Mouse (Mus musculus): ENCODE measurements around the gene Theg. TPM values are rescaled to one million over a fixed set of nuclear protein-coding genes. Genes with fewer than 3 reads are reported as not detected.

The Theg gene
- polyA plus RNA-seq, 1 experiment: not detected

- H3K27me3 ChIP-seq (replicated peaks; ENCODE audit: control insufficient read depth, insufficient read depth, low read length): no peaks in the 10 kb centered on the region
- no peaks in the 10 kb centered on the region for H3K4me1 ChIP-seq (ENCODE audit: control insufficient read depth, insufficient read depth, low read length)
- peak; percentile 34 for DNase-seq
- 81% methylated on average over 11 of the region's 11 CpGs for WGBS
- H3K36me3 ChIP-seq (ENCODE audit: control insufficient read depth, insufficient read depth, low read length): no peaks in the 10 kb centered on the region; the same call in 1 of the 2 replicates
- no peak overlapping the region for H3K27ac ChIP-seq (ENCODE audit: insufficient read depth, low read depth, low read length)
- H3K4me3 ChIP-seq (ENCODE audit: insufficient read depth, low read depth, low read length): no peak overlapping the region
- TF ChIP-seq CTCF (conservative IDR thresholded peaks at IDR 0.05; ENCODE audit: insufficient read depth, insufficient read length, low read depth, low read length) (no peak), POLR2A (IDR thresholded peaks at IDR 0.05; ENCODE audit: low read depth, low read length) (no peak)
Observed at GRCm38 (mm10) chr10:79542171-79542570, 45.0 kb downstream of the Theg start.

- H3K4me1 ChIP-seq (ENCODE audit: control insufficient read depth, insufficient read depth, low read length): no peaks in the 10 kb centered on the region
- peak; percentile 77 for DNase-seq
- H3K27me3 ChIP-seq (replicated peaks; ENCODE audit: control insufficient read depth, insufficient read depth, low read length): no peaks in the 10 kb centered on the region
- TF ChIP-seq POLR2A (IDR thresholded peaks at IDR 0.05; ENCODE audit: low read depth, low read length) (no peak), CTCF (conservative IDR thresholded peaks at IDR 0.05; ENCODE audit: insufficient read depth, insufficient read length, low read depth, low read length) (no peak)
- H3K36me3 ChIP-seq (ENCODE audit: control insufficient read depth, insufficient read depth, low read length): no peaks in the 10 kb centered on the region; the same call in 1 of the 2 replicates
- H3K27ac ChIP-seq (ENCODE audit: insufficient read depth, low read depth, low read length): no peak overlapping the region
- WGBS: 70% methylated on average over 15 of the region's 15 CpGs
- H3K4me3 ChIP-seq (ENCODE audit: insufficient read depth, low read depth, low read length): no peak overlapping the region
Observed at GRCm38 (mm10) chr10:79541522-79541921, 45.6 kb downstream of the Theg start.

GRCm38 (mm10) chr10:79540746-79541145 lies 46.4 kb downstream of the Theg start:
- Histone ChIP-seq H3K27ac (ENCODE audit: insufficient read depth, low read depth, low read length) (no peak overlapping the region), H3K36me3 (ENCODE audit: control insufficient read depth, insufficient read depth, low read length) (no peaks in the 10 kb centered on the region; the same call in 1 of the 2 replicates), H3K4me3 (ENCODE audit: insufficient read depth, low read depth, low read length) (no peak overlapping the region), H3K4me1 (ENCODE audit: control insufficient read depth, insufficient read depth, low read length) (no peaks in the 10 kb centered on the region), H3K27me3 (replicated peaks; ENCODE audit: control insufficient read depth, insufficient read depth, low read length) (no peaks in the 10 kb centered on the region)
- DNase-seq: no peak
- TF ChIP-seq CTCF (conservative IDR thresholded peaks at IDR 0.05; ENCODE audit: insufficient read depth, insufficient read length, low read depth, low read length): no peak
- no peak for TF ChIP-seq POLR2A (IDR thresholded peaks at IDR 0.05; ENCODE audit: low read depth, low read length)
- 91% methylated on average over 11 of the region's 11 CpGs for WGBS

GRCm38 (mm10) chr10:79539701-79540495 lies 47.2 kb downstream of the Theg start:
- no peak for TF ChIP-seq CTCF (conservative IDR thresholded peaks at IDR 0.05; ENCODE audit: insufficient read depth, insufficient read length, low read depth, low read length)
- no peak for TF ChIP-seq POLR2A (IDR thresholded peaks at IDR 0.05; ENCODE audit: low read depth, low read length)
- DNase-seq: no peak
- WGBS: 95% methylated on average over 16 of the region's 16 CpGs

GRCm38 (mm10) chr10:79538873-79539272 lies 48.3 kb downstream of the Theg start:
- 37% methylated on average over 4 of the region's 4 CpGs for WGBS
- DNase-seq: peak; percentile 19
- TF ChIP-seq POLR2A (IDR thresholded peaks at IDR 0.05; ENCODE audit: low read depth, low read length): no peak
- Histone ChIP-seq H3K4me1 (ENCODE audit: control insufficient read depth, insufficient read depth, low read length) (no peaks in the 10 kb centered on the region), H3K4me3 (ENCODE audit: insufficient read depth, low read depth, low read length) (no peak overlapping the region), H3K36me3 (ENCODE audit: control insufficient read depth, insufficient read depth, low read length) (no peaks in the 10 kb centered on the region; the same call in 1 of the 2 replicates), H3K27me3 (replicated peaks; ENCODE audit: control insufficient read depth, insufficient read depth, low read length) (no peaks in the 10 kb centered on the region), H3K27ac (ENCODE audit: insufficient read depth, low read depth, low read length) (no peak overlapping the region)

More at GRCm38 (mm10) chr10:79539701-79540495, 47.2 kb downstream of the Theg start:
- Histone ChIP-seq H3K36me3 (ENCODE audit: control insufficient read depth, insufficient read depth, low read length) (no peaks in the 10 kb centered on the region; the same call in 1 of the 2 replicates), H3K27ac (ENCODE audit: insufficient read depth, low read depth, low read length) (no peak overlapping the region), H3K4me1 (ENCODE audit: control insufficient read depth, insufficient read depth, low read length) (no peaks in the 10 kb centered on the region), H3K4me3 (ENCODE audit: insufficient read depth, low read depth, low read length) (no peak overlapping the region), H3K27me3 (replicated peaks; ENCODE audit: control insufficient read depth, insufficient read depth, low read length) (no peaks in the 10 kb centered on the region)

- Histone ChIP-seq H3K27me3 (replicated peaks; ENCODE audit: control insufficient read depth, insufficient read depth, low read length) (no peaks in the 10 kb centered on the region), H3K36me3 (ENCODE audit: control insufficient read depth, insufficient read depth, low read length) (no peaks in the 10 kb centered on the region; the same call in 1 of the 2 replicates), H3K4me1 (ENCODE audit: control insufficient read depth, insufficient read depth, low read length) (no peaks in the 10 kb centered on the region), H3K27ac (ENCODE audit: insufficient read depth, low read depth, low read length) (no peak overlapping the region), H3K4me3 (ENCODE audit: insufficient read depth, low read depth, low read length) (no peak overlapping the region)
- TF ChIP-seq POLR2A (IDR thresholded peaks at IDR 0.05; ENCODE audit: low read depth, low read length) (no peak), CTCF (conservative IDR thresholded peaks at IDR 0.05; ENCODE audit: insufficient read depth, insufficient read length, low read depth, low read length) (no peak)
- DNase-seq: no peak
- 91% methylated on average over 3 of the region's 3 CpGs for WGBS
Observed at GRCm38 (mm10) chr10:79538323-79538722, 48.8 kb downstream of the Theg start.

GRCm38 (mm10) chr10:79537781-79538180 lies 49.4 kb downstream of the Theg start:
- TF ChIP-seq CTCF (conservative IDR thresholded peaks at IDR 0.05; ENCODE audit: insufficient read depth, insufficient read length, low read depth, low read length) (no peak), POLR2A (IDR thresholded peaks at IDR 0.05; ENCODE audit: low read depth, low read length) (no peak)
- Histone ChIP-seq H3K27me3 (replicated peaks; ENCODE audit: control insufficient read depth, insufficient read depth, low read length) (no peaks in the 10 kb centered on the region), H3K27ac (ENCODE audit: insufficient read depth, low read depth, low read length) (no peak overlapping the region), H3K4me3 (ENCODE audit: insufficient read depth, low read depth, low read length) (no peak overlapping the region), H3K36me3 (ENCODE audit: control insufficient read depth, insufficient read depth, low read length) (no peaks in the 10 kb centered on the region; the same call in 1 of the 2 replicates), H3K4me1 (ENCODE audit: control insufficient read depth, insufficient read depth, low read length) (no peaks in the 10 kb centered on the region)
- DNase-seq: no peak
- WGBS: 93% methylated on average over 2 of the region's 2 CpGs

Data from kidney, adult 2 months (tissue).